Mouse (Mus musculus) R1 (cell line): ENCODE measurements at regions not wholly inside any gene's neighbourhood (a gene's known extent, or its start where the extent isn't known, plus 50 kb on each side); places are given as distances from the start of the nearest gene placed in this dataset.
A peak's percentile ranks its signal among the peaks of the same experiment; 100 is the strongest.

ENCODE experiments used
- DNase-seq: peaks from one replicate; pipeline ENCODE4 v3.0.0-alpha.2; 2018; ENCODE audit warnings: low read depth, low spot score

DNA sequence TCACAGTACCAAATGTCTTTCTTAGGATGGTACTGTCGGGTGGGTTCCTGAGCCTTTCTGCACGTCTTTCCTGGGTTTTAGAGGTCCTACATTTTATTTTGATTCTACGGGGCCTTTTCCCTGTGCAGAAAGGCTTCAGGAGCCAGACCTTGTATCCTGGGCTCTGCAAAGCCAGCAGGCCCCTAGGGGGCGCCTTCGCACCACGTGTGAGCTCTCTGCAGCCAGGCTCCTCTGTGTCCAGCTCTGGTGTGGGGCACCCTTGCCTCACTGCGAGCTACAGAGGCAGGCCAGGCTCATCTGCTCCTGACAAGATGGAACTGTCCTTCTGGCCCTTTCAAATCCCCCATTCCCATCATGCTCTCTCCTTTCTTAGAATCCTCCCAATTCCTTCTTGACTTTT, 53.3 kb upstream of the Usp3 start:
- peak; percentile 82 for DNase-seq

DNA sequence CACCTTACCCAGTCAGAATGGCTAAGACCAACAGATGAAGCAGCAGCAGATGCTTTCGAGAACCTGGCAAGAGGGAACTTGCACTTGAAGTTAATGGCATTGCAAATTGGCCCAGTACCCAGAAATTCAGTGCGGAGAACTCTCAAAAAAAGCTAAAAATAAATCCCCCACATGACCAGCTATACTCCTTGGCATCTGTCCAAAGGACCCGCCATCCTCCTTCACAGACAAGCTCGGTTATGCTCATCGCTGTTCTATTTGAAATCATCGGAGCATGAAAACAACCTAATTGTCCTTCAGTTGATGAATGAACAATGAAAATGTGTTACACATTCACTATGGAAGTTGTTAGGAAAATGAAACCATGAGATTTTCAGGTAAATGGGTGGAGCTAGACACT, 58.4 kb upstream of the Usp3 start:
- no peak for DNase-seq

DNA sequence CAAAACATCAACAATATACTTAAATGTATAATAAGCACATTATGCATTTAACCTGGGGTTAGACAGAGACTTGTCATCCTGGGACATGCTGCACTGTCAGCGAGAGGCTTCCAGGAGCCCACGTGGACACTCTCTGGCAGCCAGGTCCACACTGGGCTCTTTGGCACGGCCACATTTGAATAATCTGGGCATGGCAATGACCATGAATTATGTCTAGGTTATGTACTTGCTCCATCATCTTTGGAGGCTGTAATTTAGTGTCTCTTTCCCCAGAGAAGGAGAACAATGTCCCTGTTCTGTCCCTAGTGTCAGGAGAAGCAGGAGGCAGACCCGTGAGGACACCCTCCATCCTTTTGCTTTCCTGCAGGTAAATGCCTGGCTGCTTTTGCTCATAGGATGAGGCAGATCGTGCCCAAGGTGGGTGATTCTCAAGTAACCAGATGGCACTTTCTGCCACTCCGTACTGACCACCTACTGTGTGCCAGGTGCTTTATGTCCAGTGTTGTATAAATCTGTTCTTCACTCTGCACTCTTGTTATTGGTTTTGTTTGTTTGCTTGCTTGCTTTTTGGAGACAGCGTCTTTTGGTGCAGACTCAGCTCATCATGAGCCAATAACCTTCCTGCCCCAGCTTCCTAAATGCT, 56.2 kb upstream of the Car12 start:
- no peak for DNase-seq

DNA sequence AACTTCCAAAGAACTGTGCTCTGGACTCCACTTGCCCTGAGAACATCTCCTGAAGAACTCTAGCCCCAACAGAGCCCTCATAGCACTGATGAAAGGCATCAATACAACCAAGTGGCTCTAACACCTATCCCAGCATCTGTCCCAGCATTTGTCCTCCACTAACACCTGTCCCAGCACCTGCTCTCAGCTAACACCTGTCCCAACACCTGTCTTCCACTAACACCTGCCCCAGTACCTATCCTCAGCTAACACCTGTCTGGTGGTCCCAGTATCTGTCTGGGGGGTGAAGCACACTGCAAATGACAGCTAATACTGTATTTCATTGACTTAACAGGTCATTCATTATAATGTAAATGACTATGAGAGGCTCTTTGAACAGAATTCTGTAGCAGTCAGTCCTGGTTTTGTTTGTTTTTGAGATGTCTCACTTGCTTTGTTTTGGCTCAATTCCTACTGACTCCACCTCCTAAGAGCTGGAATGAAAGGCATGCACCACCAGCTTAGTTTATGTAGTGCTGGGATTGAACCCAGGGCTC, 54.7 kb upstream of the Car12 start:
- DNase-seq, result peak; percentile 61

DNA sequence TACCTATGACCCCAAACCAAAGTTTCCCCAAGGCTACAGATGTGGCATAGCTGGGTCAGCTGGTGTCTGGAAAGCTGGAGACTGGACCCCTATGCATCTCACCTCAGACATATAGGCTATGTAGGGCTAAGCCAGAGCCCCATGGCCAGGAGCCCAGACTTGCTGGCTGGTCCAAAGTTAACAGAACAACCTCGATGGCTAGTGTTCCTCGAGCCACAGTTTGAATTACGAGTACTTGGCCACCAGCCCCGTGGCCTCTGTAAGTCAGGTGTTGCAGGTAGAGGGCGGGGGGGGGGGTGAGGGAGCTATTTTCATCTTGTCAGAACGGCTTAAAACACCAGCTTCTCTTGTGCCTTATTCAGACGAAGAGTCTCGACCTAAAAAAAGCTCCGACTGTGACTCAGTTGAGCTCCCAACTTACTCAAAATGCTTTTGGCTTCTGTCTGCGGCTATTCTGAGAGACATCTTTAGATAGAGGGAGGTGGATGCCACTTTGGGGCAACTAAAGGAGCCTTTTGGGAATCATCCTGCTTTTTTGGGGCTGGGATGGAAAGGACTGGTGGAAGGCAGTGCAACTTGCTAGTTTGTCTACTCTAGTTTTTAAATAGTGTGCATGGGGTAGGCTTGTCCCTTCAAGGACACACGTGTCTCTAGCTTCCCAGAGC, 53.6 kb upstream of the Car12 start:
- DNase-seq, result no peak

DNA sequence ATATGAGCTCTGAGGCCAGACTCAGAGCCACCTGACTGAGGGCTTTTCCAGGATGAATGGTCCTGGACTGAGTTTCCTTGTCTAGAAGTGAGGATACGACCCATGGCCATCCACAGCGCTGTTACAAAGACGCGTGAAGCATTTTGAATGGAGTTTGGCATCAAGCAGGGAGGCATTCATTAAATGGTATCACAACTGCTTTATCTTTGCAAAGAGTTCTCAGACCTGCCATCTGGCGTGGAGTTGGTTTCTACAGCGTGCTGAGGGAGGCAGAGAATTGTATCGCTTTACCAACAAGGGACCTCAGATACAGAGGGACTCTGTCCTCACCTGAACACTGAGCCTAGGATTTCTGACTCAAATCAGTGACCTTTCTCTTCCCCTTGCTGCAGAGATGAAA, 51.9 kb upstream of the Car12 start:
- no peak for DNase-seq

DNA sequence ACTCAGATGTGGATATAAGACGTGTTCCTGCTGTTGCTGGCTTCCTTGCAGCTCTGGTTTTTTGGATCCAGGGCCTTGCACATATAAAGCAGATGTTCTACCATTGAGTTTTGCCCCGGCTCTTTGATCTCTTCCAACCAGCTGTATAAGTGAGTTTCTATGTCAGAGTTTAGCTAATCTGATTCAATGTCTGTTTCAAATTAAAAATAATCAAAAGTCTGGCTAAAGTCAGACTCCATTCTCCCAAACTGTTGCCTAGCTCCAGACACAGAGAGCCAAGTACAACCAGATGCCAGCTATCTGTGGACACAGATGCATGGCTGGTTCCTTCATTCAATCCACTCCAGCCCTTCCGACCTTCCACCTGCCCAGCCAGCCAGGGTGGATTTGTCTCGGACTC, 51.0 kb upstream of the Car12 start:
- DNase-seq, result no peak
